In the genomic region with DNA sequence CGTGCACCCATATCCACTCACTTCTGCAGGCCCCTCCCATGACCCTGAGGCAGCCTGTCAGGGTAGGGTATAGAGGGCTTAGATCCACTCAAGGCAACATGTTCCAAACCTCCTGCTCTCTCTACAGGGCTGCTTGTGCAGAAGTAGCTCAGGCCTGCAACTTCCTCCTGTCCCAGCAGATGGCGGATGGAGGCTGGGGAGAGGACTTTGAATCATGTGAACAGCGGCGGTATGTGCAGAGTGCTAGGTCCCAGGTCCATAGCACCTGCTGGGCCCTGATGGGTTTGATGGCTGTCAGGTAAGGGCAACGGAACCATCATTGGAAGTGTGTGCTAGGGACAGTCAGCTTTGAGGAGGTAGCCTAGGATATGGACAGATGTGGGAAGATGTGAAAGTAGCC, we compare ENCODE assay signal across 14 mouse cellular contexts. TPM values are rescaled to one million over a fixed set of nuclear protein-coding genes. Genes with fewer than 3 reads are reported as not detected.
DNase-seq lines count a peak whose midpoint lies in the region; TF ChIP-seq lines count a peak whose summit lies in the region.
"Had no signal": no experiment of that assay in that cellular context is flagged by ENCODE, and none has a peak within 500 bp of the region (broad histone marks: within the 10 kb centered on the region; RNA-seq: fewer than 3 reads in every experiment).

No protein-coding gene starts in this region.

- TF ChIP-seq CTCF in kidney, adult 2 months (conservative IDR thresholded peaks at IDR 0.05; ENCODE audit: insufficient read depth, insufficient read length, low read depth, low read length) = peak; percentile 52

- no peak for TF ChIP-seq POLR2A in kidney, adult 2 months (IDR thresholded peaks at IDR 0.05; ENCODE audit: low read depth, low read length)

- no peak overlapping the region for H3K27ac ChIP-seq in kidney, adult 2 months (ENCODE audit: insufficient read depth, low read depth, low read length)
- H3K27ac ChIP-seq: embryonic facial prominence, embryonic 15.5 days; hindbrain, embryonic 14.5 days; midbrain, embryonic 12.5 days had no signal

- peak; percentile 24 to 36 for DNase-seq in cerebellum, postnatal 10 days
- no peak for DNase-seq in cerebellum, adult 8-10 months
- DNase-seq in kidney, adult 2 months = peak; percentile 17
- DNase-seq in kidney, postnatal 25 days = no peak
- peak; percentile 21 for DNase-seq in lung, postnatal 10 days
- DNase-seq in lung, postnatal 25 days (ENCODE audit: low spot score) = no peak
- DNase-seq in kidney, postnatal 4 days = peak; percentile 41
- DNase-seq in adrenal gland, postnatal 10 days = no peak

- H3K4me3 ChIP-seq in kidney, adult 2 months (ENCODE audit: insufficient read depth, low read depth, low read length) = no peak overlapping the region
- H3K4me3 ChIP-seq: embryonic facial prominence, embryonic 15.5 days; midbrain, embryonic 12.5 days had no signal

- no peaks in the 10 kb centered on the region for H3K27me3 ChIP-seq in kidney, adult 2 months (replicated peaks; ENCODE audit: control insufficient read depth, insufficient read depth, low read length)
- H3K27me3 ChIP-seq: embryonic facial prominence, embryonic 15.5 days; midbrain, embryonic 12.5 days had no signal

- no peaks in the 10 kb centered on the region for H3K36me3 ChIP-seq in kidney, adult 2 months (ENCODE audit: control insufficient read depth, insufficient read depth, low read length)

- H3K4me1 ChIP-seq in kidney, adult 2 months (ENCODE audit: control insufficient read depth, insufficient read depth, low read length) = no peaks in the 10 kb centered on the region
- H3K4me1 ChIP-seq: embryonic facial prominence, embryonic 15.5 days; midbrain, embryonic 12.5 days had no signal

- whole genome bisulfite sequencing in kidney, adult 2 months = 90% methylated on average over 5 of the region's 5 CpGs

RNA-seq across cellular contexts. Expression of a gene that starts 11.6 kb away (rescaled TPM):
- polyA plus RNA-seq in kidney, adult 2 months (2012; rRNA removed) = 0.14 and 0.19 TPM in 2 replicates
- not detected for total RNA-seq in adrenal gland, postnatal 10 days (2021)
- total RNA-seq: gastrocnemius, adult 8-10 months; left cerebral cortex, postnatal 25 days had no signal
- polyA plus RNA-seq: hindbrain, embryonic 14.5 days had no signal

RNA-seq across cellular contexts. Expression of a gene that starts 19.1 kb away (rescaled TPM):
- polyA plus RNA-seq in kidney, adult 2 months (2012; rRNA removed) = 18.9 and 21.4 TPM in 2 replicates
- 10 to 100 TPM; 21.4 to 24.2 TPM for total RNA-seq in adrenal gland, postnatal 10 days (2021)

RNA-seq across cellular contexts. Expression of a gene that starts 25.0 kb away (rescaled TPM):
- polyA plus RNA-seq in kidney, adult 2 months (2012; rRNA removed) = 4.0 and 6.2 TPM in 2 replicates
- 10 to 100 TPM; 14.5 to 31.2 TPM for total RNA-seq in adrenal gland, postnatal 10 days (2021)
- polyA plus RNA-seq: embryonic facial prominence, embryonic 15.5 days; hindbrain, embryonic 14.5 days; midbrain, embryonic 12.5 days; stomach, embryonic 14.5 days had no signal

Comparison
In these comparisons a context has a peak if more than half of its experiments do, and no peak if none do; other contexts are left out.
1. DNase-seq: peak in cerebellum, postnatal 10 days (2 of 2), kidney, adult 2 months (single experiment), lung, postnatal 10 days (single experiment) and kidney, postnatal 4 days (2 of 2); none in cerebellum, adult 8-10 months (single experiment), kidney, postnatal 25 days (0 of 2), lung, postnatal 25 days (single experiment) and adrenal gland, postnatal 10 days (single experiment).